Mouse (Mus musculus): ENCODE measurements around the gene Ifitm3. TPM values are rescaled to one million over a fixed set of nuclear protein-coding genes. Genes with fewer than 3 reads are reported as not detected.
"Not testable (repeated sequence)": the region's sequence is repeated elsewhere in the genome, so short reads cannot be mapped to it uniquely, and the experiment has no call there.

Gene Ifitm3
- total RNA-seq, 2 experiments from 2014 or later = 715 to 2,002 TPM

GRCm38 (mm10) chr7:141036624-141037023 is 26.1 kb upstream of the Ifitm3 start:
- ATAC-seq (ENCODE audit: poor library complexity, severe bottlenecking) = peak; percentile 76

DNA sequence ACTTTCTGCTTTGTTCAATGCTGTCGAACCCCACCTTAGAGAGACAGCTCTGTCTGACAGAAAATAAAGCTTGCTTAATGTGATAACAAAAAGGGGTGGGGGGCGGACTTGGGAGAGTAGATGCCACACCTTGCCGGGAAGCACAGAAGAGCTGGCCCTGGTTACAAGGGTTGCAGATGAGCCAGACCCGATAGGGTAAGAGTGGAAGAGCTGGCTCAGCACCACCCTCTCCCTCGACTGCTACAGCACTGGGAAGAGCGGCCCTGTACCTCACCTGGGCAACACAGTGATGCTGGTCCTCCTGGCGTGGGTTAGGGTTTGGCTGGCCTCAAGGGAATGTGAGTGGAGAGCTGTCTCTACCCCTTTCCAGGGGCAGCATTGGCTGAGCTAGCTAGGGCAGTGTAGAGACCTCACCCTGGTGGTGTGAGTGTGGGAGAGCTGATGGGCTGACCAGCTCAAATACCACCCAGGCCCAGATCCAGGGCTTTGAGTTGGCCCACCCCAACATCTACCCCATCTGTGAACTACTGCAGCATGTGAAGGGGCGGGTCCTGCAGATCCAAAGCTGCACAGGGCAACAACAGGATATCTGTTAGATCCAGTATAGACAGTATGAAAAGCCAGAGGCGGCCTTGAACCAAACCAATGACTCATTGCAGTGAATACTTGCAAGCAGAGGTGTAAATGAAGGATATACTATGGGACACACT is 22.0 kb upstream of the Ifitm3 start:
- ATAC-seq (ENCODE audit: poor library complexity, severe bottlenecking) = no peak

GRCm38 (mm10) chr7:141030390-141030789 is 19.8 kb upstream of the Ifitm3 start:
- no peak for ATAC-seq (ENCODE audit: poor library complexity, severe bottlenecking)

GRCm38 (mm10) chr7:141028831-141029230 is 18.3 kb upstream of the Ifitm3 start, which contains the start of gene Gm17387:
Gene Gm17387 (plus strand): TSS chr7:141029131.
- no peak for ATAC-seq (ENCODE audit: poor library complexity, severe bottlenecking)

GRCm38 (mm10) chr7:141026740-141027098 is 16.1 kb upstream of the Ifitm3 start:
- ATAC-seq (ENCODE audit: poor library complexity, severe bottlenecking) = no peak

DNA sequence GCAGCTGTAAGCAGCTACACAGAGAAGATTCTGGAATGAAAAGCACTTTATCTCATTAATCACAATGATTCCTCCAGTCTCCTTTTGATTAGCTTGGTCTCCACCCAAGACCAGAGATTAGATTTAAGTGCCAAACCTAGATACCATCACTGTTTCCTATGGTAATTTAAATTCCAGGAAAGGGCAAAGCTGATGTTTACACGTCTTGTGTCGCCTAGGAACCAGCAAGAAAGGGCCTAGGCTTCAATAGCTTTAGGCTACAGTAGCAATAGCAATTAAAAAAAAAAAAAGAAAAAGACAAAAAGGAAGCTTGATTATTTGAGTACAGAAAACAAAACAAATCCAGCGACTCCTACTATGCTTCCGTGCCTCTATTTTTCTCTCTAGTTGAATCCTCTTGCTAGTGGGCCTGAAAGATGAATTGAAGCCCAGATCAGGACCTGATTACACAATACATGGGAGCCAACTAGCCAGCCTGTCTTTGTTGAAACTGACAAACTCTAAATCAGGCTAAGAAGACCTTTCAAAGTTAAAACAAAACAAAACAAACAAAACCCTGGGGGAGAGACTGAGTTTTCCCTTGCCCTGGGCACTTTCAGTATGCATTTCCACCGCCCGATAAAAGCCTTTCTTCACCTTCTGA is 15.6 kb upstream of the Ifitm3 start:
- ATAC-seq (ENCODE audit: poor library complexity, severe bottlenecking) = no peak

GRCm38 (mm10) chr7:141024865-141025838 is 14.6 kb upstream of the Ifitm3 start:
- peak; percentile 59 for ATAC-seq (ENCODE audit: poor library complexity, severe bottlenecking)

GRCm38 (mm10) chr7:141021489-141022449 is 11.2 kb upstream of the Ifitm3 start:
- peak; percentile 79 for ATAC-seq (ENCODE audit: poor library complexity, severe bottlenecking)

DNA sequence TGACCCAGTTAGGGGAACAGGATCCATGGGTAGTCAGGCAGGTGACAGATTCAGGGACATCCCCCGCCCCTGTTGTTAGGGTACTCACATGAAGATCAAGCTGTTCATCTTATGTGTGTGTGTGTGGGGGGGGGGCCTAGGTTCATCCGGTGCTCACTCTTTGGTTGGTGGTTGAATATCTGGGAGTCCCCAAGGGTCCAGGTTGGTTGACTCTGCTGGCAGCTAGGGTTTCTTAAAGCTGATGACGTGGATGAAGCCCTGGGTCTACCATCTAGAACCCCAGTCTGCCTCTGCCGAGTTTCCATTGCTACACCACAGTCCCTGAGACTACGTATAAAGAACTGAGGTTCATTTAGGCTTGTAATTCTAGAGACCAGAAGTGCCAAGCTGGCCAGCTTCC is 8.5 kb upstream of the Ifitm3 start:
- ATAC-seq (ENCODE audit: poor library complexity, severe bottlenecking) = no peak

DNA sequence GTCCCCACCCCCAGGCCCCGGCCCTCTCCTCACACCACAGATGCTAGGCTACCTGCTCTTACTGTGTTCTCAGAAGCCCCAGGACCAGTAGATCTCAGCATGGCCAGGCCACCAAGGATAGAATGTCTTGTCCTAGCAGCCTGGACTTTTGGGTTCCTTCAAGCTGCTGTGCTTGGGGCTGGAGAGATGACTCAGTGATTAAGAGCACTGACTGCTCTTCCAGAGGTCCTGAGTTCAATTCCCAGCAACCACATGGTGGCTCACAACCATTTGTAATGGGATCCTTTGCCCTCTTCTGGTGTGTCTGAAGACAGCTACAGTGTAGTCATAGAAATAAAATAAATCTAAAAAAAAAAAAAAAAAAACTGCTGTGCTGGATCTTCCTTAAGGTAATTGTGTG is 7.3 kb upstream of the Ifitm3 start, which contains the start of gene Ifitm6:
Ifitm6 (minus strand) TSS at position 101 of the 400 bp plus-strand sequence.
- not testable (repeated sequence) for ATAC-seq (ENCODE audit: poor library complexity, severe bottlenecking)

DNA sequence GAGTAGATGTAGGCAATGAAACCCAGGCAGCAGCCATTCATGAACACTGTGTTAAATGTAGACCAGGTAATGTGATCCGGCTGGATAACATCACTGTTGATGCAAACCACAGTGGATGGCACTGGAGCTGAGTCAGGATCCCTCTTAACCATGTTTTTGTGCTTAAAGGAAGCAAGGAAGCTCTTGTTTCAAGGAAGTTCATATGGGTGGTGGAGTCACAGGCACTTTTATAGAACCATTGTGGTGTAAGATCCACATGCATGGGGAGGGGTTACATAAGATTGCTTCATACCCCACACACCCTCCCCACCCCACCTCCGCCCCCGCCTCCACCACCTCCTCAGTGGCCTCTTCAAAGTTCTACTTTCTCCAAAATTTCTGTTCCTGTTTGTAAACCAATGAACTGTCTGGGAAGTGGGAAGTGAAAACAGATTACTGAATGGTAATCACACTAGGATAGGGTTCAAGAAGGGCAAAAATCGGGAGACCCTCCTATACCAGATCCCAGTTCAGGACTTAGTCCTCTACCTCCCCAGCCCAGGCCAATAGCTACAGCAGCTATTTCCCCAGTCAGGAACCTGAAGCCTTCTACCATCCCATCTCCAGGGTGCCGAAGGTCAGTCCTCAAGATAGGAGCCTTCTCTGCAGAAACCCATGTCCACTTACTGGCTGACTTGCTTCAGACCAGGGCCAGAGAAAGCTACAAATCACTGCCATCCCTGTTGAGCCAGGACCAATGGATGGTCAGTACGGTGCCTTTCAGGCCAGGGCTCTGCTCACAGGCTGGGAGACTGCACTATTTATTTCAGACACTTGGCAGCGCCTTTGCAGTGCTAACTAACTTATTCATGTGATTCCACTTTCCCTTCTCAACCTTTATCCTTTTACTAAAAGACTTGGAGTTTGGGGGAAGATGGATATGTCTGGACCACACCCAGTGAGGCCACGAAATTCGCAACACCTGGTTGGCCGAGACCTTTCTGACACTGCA is 6.4 kb upstream of the Ifitm3 start:
- ATAC-seq (ENCODE audit: poor library complexity, severe bottlenecking) = peak; percentile 75

DNA sequence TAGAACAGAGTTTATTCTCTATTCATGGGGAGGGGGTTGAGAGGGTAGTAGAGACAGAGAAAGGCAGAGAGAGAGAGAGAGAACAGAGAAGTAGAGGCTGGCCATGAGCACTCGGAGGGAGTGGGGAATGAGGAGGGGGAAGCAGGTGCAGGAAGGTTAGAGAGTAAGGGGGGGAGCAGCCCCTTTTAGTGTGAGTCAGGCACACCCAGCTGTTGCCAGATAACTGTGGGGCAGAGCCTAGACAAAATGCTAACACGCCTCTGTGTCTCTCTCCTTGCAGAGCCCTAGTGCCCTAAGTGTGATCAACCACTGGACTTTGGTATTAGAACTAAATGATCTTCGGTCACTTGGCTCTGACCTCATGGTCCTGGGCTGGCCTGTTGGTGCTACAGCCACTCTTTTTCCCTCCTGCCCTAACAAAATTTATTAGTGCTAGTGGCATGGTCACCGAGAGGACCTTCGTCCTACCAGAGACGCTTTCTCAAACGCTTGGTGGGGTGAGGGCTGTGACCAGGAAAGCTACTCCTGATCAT is 734 bp upstream of the Ifitm3 start:
- no peak for ATAC-seq (ENCODE audit: poor library complexity, severe bottlenecking)

DNA sequence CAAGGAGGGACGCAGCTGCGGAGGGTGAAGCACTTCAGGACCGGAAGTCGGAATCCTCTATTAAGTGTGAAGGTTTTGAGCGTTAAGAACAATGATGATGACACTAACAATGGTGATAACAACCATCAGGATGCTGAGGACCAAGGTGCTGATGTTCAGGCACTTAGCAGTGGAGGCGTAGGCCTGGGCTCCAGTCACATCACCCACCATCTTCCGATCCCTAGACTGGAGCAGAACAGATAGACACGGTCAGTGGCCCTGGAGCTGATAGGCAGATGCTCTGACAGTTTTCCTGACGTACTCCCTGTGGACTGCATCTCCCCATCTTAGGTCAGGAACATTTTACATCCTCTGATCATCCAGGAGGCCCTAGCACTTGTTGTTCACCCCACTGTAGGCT is 905 bp downstream of the Ifitm3 start:
- ATAC-seq (ENCODE audit: poor library complexity, severe bottlenecking) = no peak

- ATAC-seq (ENCODE audit: poor library complexity, severe bottlenecking) = peak; percentile 65
Observed at GRCm38 (mm10) chr7:141008938-141009660, 1.5 kb downstream of the Ifitm3 start.

GRCm38 (mm10) chr7:141008312-141008761 is 2.2 kb downstream of the Ifitm3 start:
- ATAC-seq (ENCODE audit: poor library complexity, severe bottlenecking) = peak; percentile 54

- ATAC-seq (ENCODE audit: poor library complexity, severe bottlenecking) = no peak
Observed at GRCm38 (mm10) chr7:141006914-141007313, 3.7 kb downstream of the Ifitm3 start.

- peak; percentile 44 for ATAC-seq (ENCODE audit: poor library complexity, severe bottlenecking)
Observed at GRCm38 (mm10) chr7:141006446-141006845, 4.1 kb downstream of the Ifitm3 start.

All from megakaryocyte, adult 5-6 weeks (primary cell).